Mouse (Mus musculus): Measurements from ENCODE around the gene Zfp398.

DNA sequence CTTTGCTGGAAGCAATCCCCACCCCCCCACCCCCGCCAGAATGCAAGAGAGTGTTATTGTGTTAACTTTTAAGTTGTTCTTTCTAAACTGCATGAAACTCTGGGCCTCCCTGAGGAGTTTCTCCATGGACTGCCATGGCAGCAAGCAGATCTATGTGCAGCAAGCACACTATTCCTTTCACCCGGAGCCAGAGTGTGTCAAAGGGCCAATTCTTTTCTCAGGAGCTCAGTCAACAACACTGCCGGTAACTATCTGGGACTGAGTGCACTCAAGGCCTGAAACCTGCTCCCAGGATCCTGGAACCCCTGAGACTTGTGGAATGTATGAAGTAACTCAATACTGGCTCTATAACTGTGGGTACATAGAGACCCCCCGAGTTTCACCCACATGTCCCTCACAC lies 26.4 kb upstream of the Zfp398 start:
- no peak for TF ChIP-seq MAFK (IDR thresholded peaks at IDR 0.05; ENCODE audit: insufficient replicate concordance, low read length)
- no peak for TF ChIP-seq CTCF (conservative IDR thresholded peaks at IDR 0.05 in 1 of 2, IDR thresholded peaks at IDR 0.05 in 1 of 2; ENCODE audit: low read depth in 2 of 2, low read length in 2 of 2)

Measured in CH12.LX (cell line).